Mouse (Mus musculus): ENCODE measurements around the gene Strc. TPM values are rescaled to one million over a fixed set of nuclear protein-coding genes. Genes with fewer than 3 reads are reported as not detected.

Strc gene
- polyA plus RNA-seq, 1 experiment from 2014 or later, result not detected

DNA sequence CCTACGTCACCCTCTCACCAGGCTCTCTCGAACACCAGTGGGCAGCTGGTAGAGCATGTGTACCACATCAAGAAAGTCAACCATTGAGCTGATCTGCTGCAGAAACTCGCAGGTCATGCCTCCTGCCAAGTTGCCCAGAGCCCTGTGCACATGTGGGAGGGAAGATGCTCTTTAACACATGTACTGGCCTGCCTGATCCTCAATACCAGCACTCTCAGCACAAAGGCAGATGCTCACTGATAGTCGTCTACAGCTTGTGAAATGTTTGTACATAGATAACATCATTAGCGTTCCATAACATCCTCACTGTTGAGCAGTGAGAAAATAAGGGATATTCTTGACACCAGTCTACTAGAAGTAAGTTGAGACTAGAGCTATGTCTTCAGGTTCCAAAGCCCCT lies 16.0 kb downstream of the Strc start:
- DNase-seq (ENCODE audit: low spot score), result no peak
- no peak overlapping the region for H3K4me3 ChIP-seq (ENCODE audit: low read depth, low read length)
- 91% methylated on average over 5 of the region's 5 CpGs for WGBS

DNA sequence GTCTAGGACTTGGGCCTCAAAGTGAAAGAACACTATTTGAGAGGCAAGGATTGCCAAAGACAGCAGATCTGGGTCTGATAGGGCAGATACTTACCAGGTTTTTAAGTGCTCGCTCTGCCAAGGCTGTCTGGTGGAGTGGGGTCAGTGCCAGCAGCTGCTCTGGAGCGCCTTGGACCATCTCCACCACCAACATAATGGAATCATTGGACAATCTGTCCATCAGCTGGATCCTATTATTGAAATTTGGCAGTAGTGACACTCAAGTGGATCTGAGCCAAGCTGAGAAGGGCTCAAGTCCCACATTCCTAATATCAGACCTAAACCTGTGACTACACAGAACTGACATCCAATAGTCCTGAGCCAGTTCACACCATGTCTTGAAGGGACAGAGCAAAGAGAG lies 18.1 kb downstream of the Strc start:
- H3K36me3 ChIP-seq (replicated peaks; ENCODE audit: control insufficient read depth, insufficient read depth, low read depth, low read length), result no peaks in the 10 kb centered on the region
- no peak for ATAC-seq (replicated peaks; ENCODE audit: insufficient number of reproducible peaks, low FRiP score, low TSS enrichment, low read depth)
- DNase-seq (ENCODE audit: low spot score), result no peak
- no peaks in the 10 kb centered on the region for H3K27me3 ChIP-seq (ENCODE audit: control insufficient read depth, insufficient read depth, low read length)
- no peak overlapping the region for H3K27ac ChIP-seq (replicated peaks; ENCODE audit: low read depth, low read length)
- H3K4me2 ChIP-seq (ENCODE audit: low read depth, low read length), result no peak overlapping the region
- no peaks in the 10 kb centered on the region for H3K4me1 ChIP-seq (ENCODE audit: control insufficient read depth, insufficient read depth, low read length)
- H3K9ac ChIP-seq (replicated peaks; ENCODE audit: low read length), result no peak overlapping the region
- H3K4me3 ChIP-seq (ENCODE audit: low read depth, low read length), result no peak overlapping the region
- 77% methylated on average over 2 of the region's 2 CpGs for WGBS
- H3K9me3 ChIP-seq (replicated peaks; ENCODE audit: control insufficient read depth, low read length), result no peaks in the 10 kb centered on the region

More for the DNA sequence above, 16.0 kb downstream of the Strc start:
- no peaks in the 10 kb centered on the region for H3K27me3 ChIP-seq (ENCODE audit: control insufficient read depth, insufficient read depth, low read length)
- no peaks in the 10 kb centered on the region for H3K9me3 ChIP-seq (replicated peaks; ENCODE audit: control insufficient read depth, low read length)
- H3K4me1 ChIP-seq (ENCODE audit: control insufficient read depth, insufficient read depth, low read length), result no peaks in the 10 kb centered on the region
- ATAC-seq (replicated peaks; ENCODE audit: insufficient number of reproducible peaks, low FRiP score, low TSS enrichment, low read depth), result no peak
- no peak overlapping the region for H3K4me2 ChIP-seq (ENCODE audit: low read depth, low read length)
- H3K27ac ChIP-seq (replicated peaks; ENCODE audit: low read depth, low read length), result no peak overlapping the region
- H3K9ac ChIP-seq (replicated peaks; ENCODE audit: low read length), result no peak overlapping the region
- H3K36me3 ChIP-seq (replicated peaks; ENCODE audit: control insufficient read depth, insufficient read depth, low read depth, low read length), result no peaks in the 10 kb centered on the region

DNA sequence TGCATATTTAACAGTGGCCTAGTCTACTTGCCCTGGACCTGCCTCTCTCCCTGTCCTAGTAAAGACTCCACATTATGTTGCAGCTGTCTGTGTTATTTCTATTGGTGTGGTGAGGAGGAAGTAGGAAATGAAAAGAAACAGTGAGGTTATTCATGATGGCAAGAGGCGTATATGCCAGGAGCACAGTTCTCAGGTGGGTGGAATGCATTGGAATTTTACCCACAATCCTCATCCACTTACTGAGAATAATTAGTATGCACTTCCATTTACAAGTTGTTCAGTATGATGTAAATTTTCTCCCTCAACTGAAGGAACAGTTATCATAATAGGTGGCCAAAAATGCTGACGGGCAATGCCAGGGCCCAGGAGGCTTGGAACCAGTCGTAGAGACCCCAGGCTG lies 23.3 kb downstream of the Strc start:
- DNase-seq (ENCODE audit: low spot score) (no peak), ATAC-seq (replicated peaks; ENCODE audit: insufficient number of reproducible peaks, low FRiP score, low TSS enrichment, low read depth) (no peak)
- no peaks in the 10 kb centered on the region for H3K27me3 ChIP-seq (ENCODE audit: control insufficient read depth, insufficient read depth, low read length)
- H3K9ac ChIP-seq (replicated peaks; ENCODE audit: low read length), result no peak overlapping the region
- 79% methylated on average over 3 of the region's 3 CpGs for WGBS
- no peak overlapping the region for H3K27ac ChIP-seq (replicated peaks; ENCODE audit: low read depth, low read length)
- H3K4me3 ChIP-seq (ENCODE audit: low read depth, low read length), result no peak overlapping the region
- no peak overlapping the region for H3K4me2 ChIP-seq (ENCODE audit: low read depth, low read length)
- H3K36me3 ChIP-seq (replicated peaks; ENCODE audit: control insufficient read depth, insufficient read depth, low read depth, low read length), result no peaks in the 10 kb centered on the region
- H3K4me1 ChIP-seq (ENCODE audit: control insufficient read depth, insufficient read depth, low read length), result peaks cover 2% of the 10 kb centered on the region
- no peaks in the 10 kb centered on the region for H3K9me3 ChIP-seq (replicated peaks; ENCODE audit: control insufficient read depth, low read length)

DNA sequence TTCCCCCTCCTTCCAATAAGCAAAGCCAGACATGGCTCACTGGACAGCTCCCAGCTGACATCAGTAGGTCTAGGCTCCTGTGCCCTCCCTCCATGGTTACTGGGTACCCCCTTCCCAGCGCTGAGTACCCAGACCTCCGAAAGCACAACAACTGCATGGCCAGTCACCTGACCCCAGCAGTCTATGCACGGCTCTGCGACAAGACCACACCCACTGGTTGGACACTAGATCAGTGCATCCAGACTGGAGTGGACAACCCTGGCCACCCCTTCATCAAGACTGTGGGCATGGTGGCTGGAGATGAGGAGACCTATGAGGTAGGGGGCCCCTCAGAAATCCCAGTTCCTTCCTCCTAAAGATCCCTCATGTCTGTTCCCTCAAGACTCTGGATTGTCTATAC lies 27.5 kb downstream of the Strc start:
- WGBS, result 57% methylated on average over 4 of the region's 4 CpGs
- Histone ChIP-seq H3K27me3 (ENCODE audit: control insufficient read depth, insufficient read depth, low read length) (no peaks in the 10 kb centered on the region), H3K4me3 (ENCODE audit: low read depth, low read length) (no peak overlapping the region), H3K4me1 (ENCODE audit: control insufficient read depth, insufficient read depth, low read length) (peaks cover 5% of the 10 kb centered on the region), H3K27ac (replicated peaks; ENCODE audit: low read depth, low read length) (no peak overlapping the region), H3K9me3 (replicated peaks; ENCODE audit: control insufficient read depth, low read length) (no peaks in the 10 kb centered on the region), H3K9ac (replicated peaks; ENCODE audit: low read length) (no peak overlapping the region), H3K36me3 (replicated peaks; ENCODE audit: control insufficient read depth, insufficient read depth, low read depth, low read length) (no peaks in the 10 kb centered on the region), H3K4me2 (ENCODE audit: low read depth, low read length) (no peak overlapping the region)
- DNase-seq (ENCODE audit: low spot score), result no peak
- no peak for ATAC-seq (replicated peaks; ENCODE audit: insufficient number of reproducible peaks, low FRiP score, low TSS enrichment, low read depth)

DNA sequence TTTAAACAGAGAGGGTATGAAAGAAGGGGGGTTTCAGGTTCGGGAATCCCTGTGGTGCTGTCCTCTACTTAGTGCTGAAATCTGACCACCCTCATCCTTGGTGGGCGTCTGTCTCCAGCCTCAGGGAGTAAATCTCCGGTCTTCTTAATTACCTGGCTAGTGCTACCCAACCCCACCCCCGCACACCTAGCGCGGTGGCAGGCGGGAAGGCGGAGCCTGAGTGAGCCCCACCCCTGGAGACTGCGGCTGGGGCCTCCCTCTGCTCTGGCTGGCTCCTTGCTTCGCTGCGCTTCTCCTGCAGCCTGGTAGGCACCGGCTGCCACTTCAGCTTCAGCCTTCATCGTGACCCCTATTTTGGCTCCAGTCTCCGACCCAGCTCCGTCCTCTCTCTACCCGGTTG lies 28.6 kb downstream of the Strc start:
- no peak overlapping the region; the same call in 1 of the 2 replicates for H3K9ac ChIP-seq (replicated peaks; ENCODE audit: low read length)
- under 1% methylated on average over 16 of the region's 16 CpGs for WGBS

DNA sequence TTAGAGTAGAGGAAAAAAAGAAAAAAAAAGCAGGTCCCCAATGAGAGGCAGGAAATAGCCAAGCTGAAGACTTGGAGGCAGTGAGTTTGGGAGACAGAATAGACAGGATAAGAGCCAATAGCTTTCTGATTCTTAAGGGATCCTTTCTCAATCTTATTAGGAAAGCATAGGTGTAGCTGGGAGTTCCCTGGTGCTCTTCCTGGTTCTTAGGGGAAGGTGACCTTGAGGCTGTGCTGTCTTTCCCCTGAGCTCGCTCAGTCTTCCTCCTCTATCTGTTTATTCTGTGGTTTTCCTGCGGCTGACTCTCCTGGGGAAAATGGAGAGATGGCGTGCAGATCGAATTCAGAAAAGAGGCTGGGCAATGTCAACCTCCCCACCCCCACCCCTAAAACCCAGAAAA lies 29.0 kb downstream of the Strc start:
- DNase-seq (ENCODE audit: low spot score), result no peak
- Histone ChIP-seq H3K27me3 (ENCODE audit: control insufficient read depth, insufficient read depth, low read length) (no peaks in the 10 kb centered on the region), H3K9ac (replicated peaks; ENCODE audit: low read length) (no peak overlapping the region), H3K4me1 (ENCODE audit: control insufficient read depth, insufficient read depth, low read length) (peaks cover 5% of the 10 kb centered on the region), H3K4me3 (ENCODE audit: low read depth, low read length) (peak overlapping the region; percentile 25; the same call in 1 of the 2 replicates), H3K9me3 (replicated peaks; ENCODE audit: control insufficient read depth, low read length) (no peaks in the 10 kb centered on the region), H3K36me3 (replicated peaks; ENCODE audit: control insufficient read depth, insufficient read depth, low read depth, low read length) (no peaks in the 10 kb centered on the region), H3K4me2 (ENCODE audit: low read depth, low read length) (peak overlapping the region; percentile 65), H3K27ac (replicated peaks; ENCODE audit: low read depth, low read length) (no peak overlapping the region)
- WGBS, result 2% methylated on average over 4 of the region's 4 CpGs
- no peak for ATAC-seq (replicated peaks; ENCODE audit: insufficient number of reproducible peaks, low FRiP score, low TSS enrichment, low read depth)

More for the DNA sequence above, 28.6 kb downstream of the Strc start:
- Histone ChIP-seq H3K4me3 (ENCODE audit: low read depth, low read length) (peak overlapping the region; percentile 25), H3K27ac (replicated peaks; ENCODE audit: low read depth, low read length) (no peak overlapping the region; the same call in 1 of the 2 replicates), H3K27me3 (ENCODE audit: control insufficient read depth, insufficient read depth, low read length) (no peaks in the 10 kb centered on the region), H3K9me3 (replicated peaks; ENCODE audit: control insufficient read depth, low read length) (no peaks in the 10 kb centered on the region), H3K36me3 (replicated peaks; ENCODE audit: control insufficient read depth, insufficient read depth, low read depth, low read length) (no peaks in the 10 kb centered on the region), H3K4me2 (ENCODE audit: low read depth, low read length) (peak overlapping the region; percentile 65), H3K4me1 (ENCODE audit: control insufficient read depth, insufficient read depth, low read length) (peaks cover 5% of the 10 kb centered on the region)
- peak; percentile 63 for ATAC-seq (replicated peaks; ENCODE audit: insufficient number of reproducible peaks, low FRiP score, low TSS enrichment, low read depth)
- peak; percentile 82 for DNase-seq (ENCODE audit: low spot score)

DNA sequence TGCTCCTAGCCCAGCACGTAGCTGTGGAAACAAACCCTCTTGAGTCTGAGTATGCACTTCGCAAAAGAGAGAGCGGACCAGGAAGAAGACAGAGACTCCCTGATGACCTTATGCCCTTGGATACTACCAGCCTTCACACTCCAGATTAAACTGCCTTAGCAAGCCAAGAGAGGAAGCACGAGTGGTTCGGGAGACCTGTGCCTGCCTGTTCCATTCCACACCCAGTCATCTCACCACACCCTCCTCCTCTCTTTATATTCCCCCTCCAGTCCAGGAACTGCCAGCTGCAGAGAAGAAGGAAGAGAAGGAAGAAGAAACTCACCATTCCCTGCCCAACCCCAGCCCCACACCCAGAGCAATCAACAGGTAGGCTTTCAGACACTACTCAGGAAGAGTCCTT lies 29.5 kb downstream of the Strc start, which contains the start of gene Ckmt1:
Gene Ckmt1 (plus strand): TSS at position 221 of the 400 bp plus-strand sequence.
- Histone ChIP-seq H3K4me2 (ENCODE audit: low read depth, low read length) (peak within 1 kb of the TSS; percentile 65), H3K9ac (replicated peaks; ENCODE audit: low read length) (no peak within 1 kb of the TSS; the same call in 1 of the 2 replicates), H3K36me3 (replicated peaks; ENCODE audit: control insufficient read depth, insufficient read depth, low read depth, low read length) (no peaks in the 10 kb centered on the region), H3K4me3 (ENCODE audit: low read depth, low read length) (peak within 1 kb of the TSS; percentile 25), H3K27ac (replicated peaks; ENCODE audit: low read depth, low read length) (no peak within 1 kb of the TSS; the same call in 1 of the 2 replicates), H3K9me3 (replicated peaks; ENCODE audit: control insufficient read depth, low read length) (no peaks in the 10 kb centered on the region), H3K4me1 (ENCODE audit: control insufficient read depth, insufficient read depth, low read length) (peaks cover 5% of the 10 kb centered on the region), H3K27me3 (ENCODE audit: control insufficient read depth, insufficient read depth, low read length) (no peaks in the 10 kb centered on the region)
- DNase-seq (ENCODE audit: low spot score) (no peak), ATAC-seq (replicated peaks; ENCODE audit: insufficient number of reproducible peaks, low FRiP score, low TSS enrichment, low read depth) (no peak)
- 66% methylated on average over 5 of the region's 5 CpGs for WGBS

DNA sequence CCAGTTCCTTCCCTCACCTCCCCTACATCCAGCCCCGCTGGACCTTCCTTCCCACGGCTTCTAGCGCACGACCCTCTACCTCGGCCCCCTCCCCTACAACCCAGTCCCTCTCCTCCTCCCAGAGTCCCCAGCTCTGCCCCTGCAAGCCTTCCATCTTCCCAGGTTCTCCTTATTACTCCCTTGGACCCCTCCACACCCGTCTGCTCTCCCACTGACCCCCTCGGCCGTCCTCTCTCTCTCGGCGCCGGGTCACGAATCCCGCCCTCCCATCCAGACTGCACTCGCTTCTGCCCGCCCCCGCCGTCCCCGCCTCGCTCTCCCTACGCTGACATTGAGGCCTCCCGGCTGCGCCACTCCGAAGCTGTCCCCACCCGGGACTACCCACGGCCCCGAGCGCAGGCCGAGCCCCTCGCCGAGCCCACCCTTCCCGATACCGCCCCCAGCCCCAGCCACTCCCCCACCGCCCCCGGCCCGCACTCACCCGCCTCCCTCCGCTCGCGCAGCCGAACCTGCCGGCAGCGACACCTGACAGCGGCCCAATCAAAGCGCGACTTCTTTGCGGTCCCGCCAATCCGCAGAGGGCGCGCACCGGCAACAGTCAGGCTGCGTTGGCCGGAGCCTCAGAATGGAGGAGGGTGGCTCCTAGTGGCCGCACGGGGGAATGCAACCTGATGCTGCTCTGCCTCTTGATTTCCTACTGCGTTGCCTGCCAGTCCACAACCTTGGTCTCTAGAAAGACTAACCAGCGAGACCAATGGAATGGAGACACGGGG lies 32.0 kb downstream of the Strc start, which contains the start of gene Ppip5k1:
Gene Ppip5k1 (minus strand): TSS at position 577 of the 773 bp plus-strand sequence.
- whole genome bisulfite sequencing, result under 1% methylated on average over 50 of the region's 58 CpGs
- H3K9me3 ChIP-seq (replicated peaks; ENCODE audit: control insufficient read depth, low read length), result no peaks in the 10 kb centered on the region
- peak; percentile 93 for ATAC-seq (replicated peaks; ENCODE audit: insufficient number of reproducible peaks, low FRiP score, low TSS enrichment, low read depth)
- H3K27me3 ChIP-seq (ENCODE audit: control insufficient read depth, insufficient read depth, low read length), result no peaks in the 10 kb centered on the region
- DNase-seq (ENCODE audit: low spot score), result peak; percentile 98
- H3K27ac ChIP-seq (replicated peaks; ENCODE audit: low read depth, low read length), result 0 out of 2 replicates have a peak within 1 kb of the TSS, but pooled peaks have one; percentile 52
- H3K4me3 ChIP-seq (ENCODE audit: low read depth, low read length), result peak within 1 kb of the TSS; percentile 68
- H3K9ac ChIP-seq (replicated peaks; ENCODE audit: low read length), result peak within 1 kb of the TSS; percentile 82
- no peaks in the 10 kb centered on the region for H3K36me3 ChIP-seq (replicated peaks; ENCODE audit: control insufficient read depth, insufficient read depth, low read depth, low read length)
- H3K4me2 ChIP-seq (ENCODE audit: low read depth, low read length), result peak within 1 kb of the TSS; percentile 76
- H3K4me1 ChIP-seq (ENCODE audit: control insufficient read depth, insufficient read depth, low read length), result peaks cover 5% of the 10 kb centered on the region
